Mouse (Mus musculus): ENCODE results near the gene Tmem169. TPM values are rescaled to one million over a fixed set of nuclear protein-coding genes. Genes with fewer than 3 reads are reported as not detected.
A peak's percentile ranks its signal among the peaks of the same experiment; 100 is the strongest.
"Not testable (repeated sequence)": the region's sequence is repeated elsewhere in the genome, so short reads cannot be mapped to it uniquely, and the experiment has no call there.

Tmem169 gene
- total RNA-seq (2018; cell fraction: chromatin; rRNA removed): under 1 TPM in 1 of 26 experiments, not detected in 25; 0.57 TPM
- not detected for total RNA-seq (2018; cell fraction: cytosol; rRNA removed)
- not detected for total RNA-seq (2018; cell fraction: nucleus; rRNA removed)
- polyA plus RNA-seq (2018): not detected in 3 replicates

GRCm38 (mm10) chr1:72283992-72284485 lies at the start of gene Tmem169, which contains the start of gene Pecr:
Tmem169 (plus strand) TSS chr1:72284369.
Pecr (minus strand) TSS chr1:72284314.
- H3K27ac ChIP-seq: no peak within 1 kb of the TSS
- no peaks in the 10 kb centered on the region for H3K79me2 ChIP-seq (ENCODE audit: inconsistent target)
- WGBS (ENCODE audit: missing documents): under 1% methylated on average over 30 of the region's 30 CpGs
- H3K36me3 ChIP-seq (ENCODE audit: inconsistent target): no peaks in the 10 kb centered on the region
- H3K4me3 ChIP-seq (ENCODE audit: inconsistent target): peak within 1 kb of the TSS; percentile 40

GRCm38 (mm10) chr1:72236363-72237006 lies 47.7 kb upstream of the Tmem169 start:
- H3K79me2 ChIP-seq (ENCODE audit: inconsistent target); H3K36me3 ChIP-seq (ENCODE audit: inconsistent target); H3K27ac ChIP-seq: not testable (repeated sequence)
- peak overlapping the region; percentile 20 for H3K4me3 ChIP-seq (ENCODE audit: inconsistent target)
- 1% methylated on average over 32 of the region's 50 CpGs for WGBS (ENCODE audit: missing documents)

GRCm38 (mm10) chr1:72237007-72237775 lies 47.0 kb upstream of the Tmem169 start:
- Histone ChIP-seq H3K27ac (no peak overlapping the region), H3K36me3 (ENCODE audit: inconsistent target) (no peaks in the 10 kb centered on the region), H3K4me3 (ENCODE audit: inconsistent target) (no peak overlapping the region), H3K79me2 (ENCODE audit: inconsistent target) (no peaks in the 10 kb centered on the region)
- WGBS (ENCODE audit: missing documents): 3% methylated on average over 6 of the region's 13 CpGs

- no peak overlapping the region for H3K4me3 ChIP-seq (ENCODE audit: inconsistent target)
- WGBS (ENCODE audit: missing documents): 65% methylated on average over 10 of the region's 10 CpGs
- H3K79me2 ChIP-seq (ENCODE audit: inconsistent target): no peaks in the 10 kb centered on the region
- H3K27ac ChIP-seq: no peak overlapping the region
- no peaks in the 10 kb centered on the region for H3K36me3 ChIP-seq (ENCODE audit: inconsistent target)
These were observed 46.1 kb upstream of the Tmem169 start for GRCm38 (mm10) chr1:72238016-72238580.

GRCm38 (mm10) chr1:72239113-72239512 lies 45.1 kb upstream of the Tmem169 start:
- H3K4me3 ChIP-seq (ENCODE audit: inconsistent target); H3K27ac ChIP-seq; H3K79me2 ChIP-seq (ENCODE audit: inconsistent target); H3K36me3 ChIP-seq (ENCODE audit: inconsistent target): not testable (repeated sequence)
- 93% methylated on average over 3 of the region's 3 CpGs for WGBS (ENCODE audit: missing documents)

- no peaks in the 10 kb centered on the region for H3K79me2 ChIP-seq (ENCODE audit: inconsistent target)
- no peak overlapping the region for H3K27ac ChIP-seq
- no peaks in the 10 kb centered on the region for H3K36me3 ChIP-seq (ENCODE audit: inconsistent target)
- 87% methylated on average over 5 of the region's 5 CpGs for WGBS (ENCODE audit: missing documents)
- no peak overlapping the region for H3K4me3 ChIP-seq (ENCODE audit: inconsistent target)
These were observed 41.5 kb upstream of the Tmem169 start for GRCm38 (mm10) chr1:72242581-72243143.

GRCm38 (mm10) chr1:72243656-72244316 lies 40.4 kb upstream of the Tmem169 start:
- Histone ChIP-seq H3K27ac (peak overlapping the region; percentile 86), H3K36me3 (ENCODE audit: inconsistent target) (no peaks in the 10 kb centered on the region), H3K4me3 (ENCODE audit: inconsistent target) (peak overlapping the region; percentile 13; the same call in 1 of the 2 replicates), H3K79me2 (ENCODE audit: inconsistent target) (no peaks in the 10 kb centered on the region)
- 3% methylated on average over 44 of the region's 47 CpGs for WGBS (ENCODE audit: missing documents)

GRCm38 (mm10) chr1:72244317-72245036 lies 39.7 kb upstream of the Tmem169 start:
- Histone ChIP-seq H3K79me2 (ENCODE audit: inconsistent target) (no peaks in the 10 kb centered on the region), H3K27ac (peak overlapping the region; percentile 86), H3K4me3 (ENCODE audit: inconsistent target) (peak overlapping the region; percentile 13; the same call in 1 of the 2 replicates), H3K36me3 (ENCODE audit: inconsistent target) (no peaks in the 10 kb centered on the region)
- WGBS (ENCODE audit: missing documents): 5% methylated on average over 12 of the region's 12 CpGs

GRCm38 (mm10) chr1:72248226-72248737 lies 35.9 kb upstream of the Tmem169 start:
- H3K27ac ChIP-seq; H3K79me2 ChIP-seq (ENCODE audit: inconsistent target); H3K36me3 ChIP-seq (ENCODE audit: inconsistent target); H3K4me3 ChIP-seq (ENCODE audit: inconsistent target): not testable (repeated sequence)
- WGBS (ENCODE audit: missing documents): 82% methylated on average over 9 of the region's 9 CpGs

- WGBS (ENCODE audit: missing documents): 100% methylated on average over 1 of the region's 1 CpGs
- Histone ChIP-seq H3K79me2 (ENCODE audit: inconsistent target) (no peaks in the 10 kb centered on the region), H3K36me3 (ENCODE audit: inconsistent target) (no peaks in the 10 kb centered on the region), H3K4me3 (ENCODE audit: inconsistent target) (no peak overlapping the region), H3K27ac (no peak overlapping the region)
These were observed 32.4 kb upstream of the Tmem169 start for GRCm38 (mm10) chr1:72251806-72252205.

GRCm38 (mm10) chr1:72253881-72254491 lies 30.2 kb upstream of the Tmem169 start:
- H3K79me2 ChIP-seq (ENCODE audit: inconsistent target): no peaks in the 10 kb centered on the region
- no peak overlapping the region for H3K27ac ChIP-seq
- 24% methylated on average over 11 of the region's 11 CpGs for WGBS (ENCODE audit: missing documents)
- H3K4me3 ChIP-seq (ENCODE audit: inconsistent target): peak overlapping the region; percentile 23
- H3K36me3 ChIP-seq (ENCODE audit: inconsistent target): no peaks in the 10 kb centered on the region

GRCm38 (mm10) chr1:72254545-72255061 lies 29.6 kb upstream of the Tmem169 start:
- H3K27ac ChIP-seq: peak overlapping the region; percentile 62
- WGBS (ENCODE audit: missing documents): 3% methylated on average over 28 of the region's 35 CpGs
- no peaks in the 10 kb centered on the region for H3K36me3 ChIP-seq (ENCODE audit: inconsistent target)
- no peaks in the 10 kb centered on the region for H3K79me2 ChIP-seq (ENCODE audit: inconsistent target)
- peak overlapping the region; percentile 23 for H3K4me3 ChIP-seq (ENCODE audit: inconsistent target)

Measured in macrophage (primary cell).